Mouse (Mus musculus) liver, embryonic 12.5 days (tissue): ENCODE results near the gene Sept9. TPM values are rescaled to one million over a fixed set of nuclear protein-coding genes. Genes with fewer than 3 reads are reported as not detected.

ENCODE experiments used
- ATAC-seq: fragments of 200-750 bp; cut with Nextera tagmentation; 2 replicates; pipeline ENCODE4 v1.8.0; 2017; ENCODE audit warnings: moderate number of reproducible peaks, mild to moderate bottlenecking, moderate library complexity
- H3K27ac ChIP-seq: fragments of 300-500 bp; sonication (generic); 2 replicates; pipeline ENCODE4 v1.5.1; 2016; ENCODE audit warnings: mild to moderate bottlenecking
- H3K27me3 ChIP-seq: fragments of 300-500 bp; sonication (generic); replicated peaks from 2 replicates; pipeline ENCODE4 v1.6.1; 2016; ENCODE audit warnings: mild to moderate bottlenecking, moderate library complexity
- H3K36me3 ChIP-seq: fragments of 300-500 bp; sonication (generic); 2 replicates; pipeline ENCODE4 v1.6.1; 2016; ENCODE audit warnings: mild to moderate bottlenecking, moderate library complexity
- H3K4me1 ChIP-seq: fragments of 300-500 bp; sonication (generic); 2 replicates; pipeline ENCODE4 v1.6.1; 2016
- H3K4me2 ChIP-seq: fragments of 300-500 bp; sonication (generic); 2 replicates; pipeline ENCODE4 v1.6.1; 2016; ENCODE audit warnings: mild to moderate bottlenecking, moderate library complexity
- H3K4me3 ChIP-seq: fragments of 300-500 bp; sonication (generic); 2 replicates; pipeline ENCODE4 v1.5.1; 2016; ENCODE audit warnings: mild to moderate bottlenecking, moderate library complexity
- H3K9ac ChIP-seq: fragments of 300-500 bp; sonication (generic); 2 replicates; pipeline ENCODE4 v1.6.1; 2016; ENCODE audit warnings: mild to moderate bottlenecking, moderate library complexity
- H3K9me3 ChIP-seq: fragments of 300-500 bp; sonication (generic); replicated peaks from 2 replicates; pipeline ENCODE4 v1.6.1; 2016; ENCODE audit warnings: mild to moderate bottlenecking, moderate library complexity
- WGBS: fragments of 180-500 bp; shearing (Covaris S2); methylation state at CpG from one replicate; pipeline ENCODE4 v1.1.7; 2016; ENCODE audit not compliant: insufficient replicate concordance; 5-methylcytosine and 5-hydroxymethylcytosine counted together
- polyA plus RNA-seq: library from polyadenylated mRNA; unstranded; fragments of >200 nt; fragmentation: Nextera tagmentation; extraction: Ambion mirVana; gene quantifications from 2 replicates; pipeline ENCODE4 v1.2.1, GENCODE M21; 2016

The Sept9 gene
- polyA plus RNA-seq, 1 experiment from 2014 or later = 72.0 TPM

DNA sequence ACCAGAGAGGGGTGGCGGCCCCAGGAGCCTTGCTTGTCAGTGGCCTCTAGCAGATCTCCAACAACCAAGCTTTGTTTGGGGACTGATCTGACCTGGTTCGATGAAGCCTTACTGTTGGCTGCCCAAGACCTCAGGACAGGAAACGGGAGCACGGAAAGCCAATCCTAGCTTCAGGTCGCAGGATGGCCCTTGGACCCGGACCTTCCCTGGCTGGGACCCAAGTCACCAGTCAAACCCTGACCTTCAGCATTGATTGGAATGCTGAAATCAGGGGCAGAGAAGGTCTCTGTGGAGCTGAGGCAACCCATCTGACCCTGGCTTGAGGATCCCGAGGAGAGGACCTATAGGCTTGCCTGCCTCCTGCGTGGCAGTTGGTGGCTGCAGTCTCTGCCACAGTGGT, 5.1 kb downstream of the Sept9 start:
- Histone ChIP-seq H3K4me1 (peaks cover 30% of the 10 kb centered on the region), H3K9me3 (no peaks in the 10 kb centered on the region), H3K4me2 (peak overlapping the region; percentile 27; the same call in 1 of the 2 replicates), H3K9ac (no peak overlapping the region), H3K27ac (peak overlapping the region; percentile 69), H3K27me3 (peaks cover 52% of the 10 kb centered on the region), H3K4me3 (no peak overlapping the region), H3K36me3 (0 out of 2 replicates have a peak, but pooled peaks cover 5% of the 10 kb centered on the region)
- peak; percentile 68 for ATAC-seq
- 52% methylated on average over 8 of the region's 8 CpGs for WGBS

DNA sequence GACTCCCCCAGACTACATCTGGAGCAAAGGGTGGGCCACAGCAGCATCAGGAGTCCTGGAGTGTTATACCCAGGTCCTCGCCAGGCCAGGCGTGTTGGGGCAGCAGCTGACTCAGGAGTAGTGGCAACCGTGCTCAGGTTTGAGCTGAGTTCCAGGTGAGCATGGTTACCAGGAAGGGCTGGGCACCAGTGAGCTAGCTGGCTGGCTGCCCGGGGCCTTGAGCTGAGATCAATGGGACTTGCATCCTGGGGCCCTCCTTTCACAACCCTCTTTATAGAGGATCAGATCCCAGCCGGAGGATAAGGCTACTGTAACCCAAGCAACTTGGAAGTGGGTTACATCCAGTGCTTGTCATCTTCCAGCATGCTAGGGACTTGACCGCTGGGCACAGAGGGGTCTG, 5.6 kb downstream of the Sept9 start:
- H3K9ac ChIP-seq = no peak overlapping the region
- 0 out of 2 replicates have a peak overlapping the region, but pooled peaks have one; percentile 10 for H3K4me2 ChIP-seq
- 0 out of 2 replicates have a peak, but pooled peaks cover 5% of the 10 kb centered on the region for H3K36me3 ChIP-seq
- WGBS = 62% methylated on average over 6 of the region's 6 CpGs
- H3K4me3 ChIP-seq = no peak overlapping the region
- H3K9me3 ChIP-seq = no peaks in the 10 kb centered on the region
- peaks cover 26% of the 10 kb centered on the region for H3K4me1 ChIP-seq
- H3K27me3 ChIP-seq = peaks cover 47% of the 10 kb centered on the region
- ATAC-seq = no peak; the same call in 1 of the 2 replicates
- H3K27ac ChIP-seq = peak overlapping the region; percentile 69

DNA sequence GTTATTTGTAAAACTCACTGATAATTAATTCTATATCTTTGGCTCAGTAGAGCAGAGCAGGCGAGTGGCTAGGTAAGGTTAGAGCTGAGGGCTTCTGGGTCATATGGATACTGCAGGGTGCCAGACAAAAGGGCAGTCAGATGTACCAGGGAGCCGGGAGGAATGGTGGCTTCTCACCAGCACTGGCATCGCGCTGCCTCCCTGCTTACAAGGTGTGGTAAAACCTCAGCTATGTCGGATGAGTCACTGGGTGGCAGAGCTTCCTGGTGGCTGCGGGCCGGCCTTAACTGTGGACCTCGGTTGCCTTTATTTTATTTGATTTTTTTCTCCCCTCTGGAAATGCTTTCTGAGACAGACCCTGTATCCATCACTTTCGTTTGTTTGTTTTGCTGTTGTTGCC, 6.0 kb downstream of the Sept9 start:
- WGBS = 59% methylated on average over 9 of the region's 9 CpGs
- Histone ChIP-seq H3K36me3 (0 out of 2 replicates have a peak, but pooled peaks cover 5% of the 10 kb centered on the region), H3K27ac (peak overlapping the region; percentile 69; the same call in 1 of the 2 replicates), H3K4me1 (peaks cover 25% of the 10 kb centered on the region), H3K9ac (no peak overlapping the region), H3K27me3 (peaks cover 43% of the 10 kb centered on the region), H3K9me3 (no peaks in the 10 kb centered on the region), H3K4me2 (0 out of 2 replicates have a peak overlapping the region, but pooled peaks have one; percentile 10), H3K4me3 (no peak overlapping the region)
- ATAC-seq = no peak

DNA sequence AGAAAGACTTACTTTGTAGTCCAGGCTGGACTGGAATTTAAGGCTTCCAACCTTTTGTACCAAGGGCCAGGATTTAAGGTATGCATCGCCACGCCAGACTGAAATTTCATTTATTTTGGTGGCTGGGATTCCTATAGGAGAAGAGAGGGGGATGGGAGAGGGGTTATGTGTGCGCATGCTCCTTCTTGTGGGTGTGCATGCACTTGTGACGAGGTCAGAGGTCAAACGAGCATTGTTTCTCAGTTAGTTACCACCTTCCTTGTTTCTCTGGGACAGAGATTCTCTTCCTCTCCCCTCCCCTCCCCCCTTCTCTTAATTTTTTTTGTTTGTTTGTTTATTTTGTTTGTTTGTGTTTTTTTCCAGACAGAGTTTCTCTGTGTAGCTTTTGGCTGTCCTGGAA, 8.0 kb downstream of the Sept9 start:
- ATAC-seq = no peak
- 0 out of 2 replicates have a peak, but pooled peaks cover 5% of the 10 kb centered on the region for H3K36me3 ChIP-seq
- WGBS = 59% methylated on average over 5 of the region's 5 CpGs

DNA sequence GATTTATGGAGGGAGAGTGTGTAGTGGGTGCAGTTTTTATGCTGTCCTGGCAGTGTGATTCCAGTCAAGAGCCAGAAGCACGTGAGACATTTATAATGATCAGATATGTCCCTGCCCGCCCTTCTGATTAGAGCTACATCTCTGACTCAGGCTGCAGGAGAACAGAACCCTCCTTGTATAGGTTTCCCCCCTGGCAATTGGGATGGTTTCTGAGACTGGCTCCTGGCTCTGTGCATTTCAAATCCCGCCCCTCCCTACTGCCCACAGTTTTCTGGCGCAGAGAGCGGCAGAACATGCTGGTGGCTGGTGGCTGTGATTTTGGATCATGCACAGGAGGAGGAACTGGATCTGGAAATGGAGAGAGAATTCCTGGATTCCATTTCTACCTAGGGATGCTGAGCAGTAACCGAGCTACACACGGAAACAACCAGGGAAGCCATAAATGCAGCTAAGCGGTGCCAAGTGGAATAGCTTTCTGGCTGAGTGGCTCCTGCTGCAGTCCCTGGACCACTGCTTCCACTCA, 8.8 kb downstream of the Sept9 start:
- Histone ChIP-seq H3K27ac (no peak overlapping the region), H3K4me3 (no peak overlapping the region), H3K4me1 (peaks cover 17% of the 10 kb centered on the region), H3K9ac (no peak overlapping the region), H3K4me2 (no peak overlapping the region), H3K9me3 (no peaks in the 10 kb centered on the region), H3K27me3 (peaks cover 23% of the 10 kb centered on the region), H3K36me3 (0 out of 2 replicates have a peak, but pooled peaks cover 5% of the 10 kb centered on the region)
- ATAC-seq = no peak
- WGBS = 76% methylated on average over 8 of the region's 8 CpGs

More for the DNA sequence above, 8.0 kb downstream of the Sept9 start:
- peaks cover 31% of the 10 kb centered on the region for H3K27me3 ChIP-seq
- H3K4me2 ChIP-seq = no peak overlapping the region
- H3K9ac ChIP-seq = no peak overlapping the region
- peaks cover 20% of the 10 kb centered on the region for H3K4me1 ChIP-seq
- H3K27ac ChIP-seq = no peak overlapping the region
- H3K9me3 ChIP-seq = no peaks in the 10 kb centered on the region
- H3K4me3 ChIP-seq = no peak overlapping the region

DNA sequence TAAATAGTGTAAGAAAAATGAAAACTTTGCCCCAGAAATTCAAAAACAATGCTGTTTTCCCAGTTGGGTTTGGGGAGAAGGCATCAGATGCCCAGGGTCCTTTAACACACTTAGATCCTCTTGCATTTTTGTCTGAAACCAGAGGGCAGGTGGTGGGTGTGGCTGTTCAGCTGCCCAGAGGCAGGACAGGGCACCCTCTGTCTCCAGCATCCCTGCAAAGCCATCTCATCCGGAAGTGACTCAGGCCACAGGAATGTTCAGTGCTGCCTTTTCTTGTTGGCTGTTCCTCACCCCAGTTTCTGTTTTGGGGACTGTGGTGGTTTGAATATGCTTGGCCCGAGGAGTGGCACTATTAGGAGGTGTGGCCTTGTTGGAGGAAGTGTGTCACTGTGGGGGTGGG, 17.3 kb downstream of the Sept9 start:
- H3K4me1 ChIP-seq = peaks cover 5% of the 10 kb centered on the region; the same call in 1 of the 2 replicates
- no peak overlapping the region for H3K4me3 ChIP-seq
- WGBS = 49% methylated on average over 2 of the region's 2 CpGs
- ATAC-seq = no peak
- H3K9me3 ChIP-seq = no peaks in the 10 kb centered on the region
- H3K4me2 ChIP-seq = no peak overlapping the region
- no peaks in the 10 kb centered on the region for H3K36me3 ChIP-seq
- H3K9ac ChIP-seq = no peak overlapping the region
- no peak overlapping the region for H3K27ac ChIP-seq
- H3K27me3 ChIP-seq = no peaks in the 10 kb centered on the region

DNA sequence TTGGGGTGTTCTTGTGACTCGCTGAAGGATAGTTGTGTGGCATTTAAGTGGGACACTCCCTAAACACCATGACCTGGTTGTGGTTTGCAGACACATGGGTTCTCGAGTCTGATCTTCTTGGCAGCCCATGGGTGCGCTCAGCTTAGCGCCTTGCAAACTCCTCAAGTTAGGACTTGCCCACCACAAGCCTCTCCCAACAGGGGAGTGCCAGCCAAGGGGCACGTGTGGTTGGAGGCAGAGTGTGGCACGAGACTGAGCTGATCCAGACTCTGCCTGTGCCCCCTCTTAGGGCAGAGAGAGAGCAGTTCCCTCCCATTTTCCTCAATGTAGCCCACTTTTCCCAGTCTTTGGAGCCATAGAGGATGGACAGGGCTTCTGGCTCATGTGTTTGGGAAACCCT, 18.6 kb downstream of the Sept9 start:
- no peak overlapping the region for H3K4me2 ChIP-seq
- H3K4me1 ChIP-seq = peaks cover 5% of the 10 kb centered on the region; the same call in 1 of the 2 replicates
- no peaks in the 10 kb centered on the region for H3K27me3 ChIP-seq
- 66% methylated on average over 6 of the region's 6 CpGs for WGBS
- no peaks in the 10 kb centered on the region for H3K36me3 ChIP-seq
- no peak for ATAC-seq
- no peak overlapping the region for H3K9ac ChIP-seq
- no peaks in the 10 kb centered on the region for H3K9me3 ChIP-seq
- no peak overlapping the region for H3K27ac ChIP-seq
- no peak overlapping the region for H3K4me3 ChIP-seq

DNA sequence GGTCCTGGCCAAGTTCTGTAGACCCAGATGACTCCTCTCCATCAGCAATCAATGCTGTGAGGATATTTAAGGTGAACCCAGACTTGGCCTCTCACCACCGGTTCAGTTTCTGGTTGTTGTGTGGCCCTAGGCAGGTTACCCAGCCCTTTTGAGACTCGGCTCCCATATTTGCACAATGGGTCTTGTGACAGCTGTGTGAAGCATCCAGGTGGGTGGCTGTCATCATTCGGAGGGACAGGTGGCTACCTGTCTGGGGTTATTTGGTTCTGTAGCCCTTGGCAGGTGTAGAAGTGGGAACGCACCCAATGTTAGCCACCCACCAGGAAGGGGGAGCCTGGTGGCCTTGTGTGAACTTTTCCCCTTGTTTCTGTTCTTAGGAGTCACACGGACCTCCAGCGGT, 19.0 kb downstream of the Sept9 start:
- no peak overlapping the region for H3K4me3 ChIP-seq
- H3K27me3 ChIP-seq = no peaks in the 10 kb centered on the region
- no peak overlapping the region for H3K4me2 ChIP-seq
- peaks cover 5% of the 10 kb centered on the region; the same call in 1 of the 2 replicates for H3K4me1 ChIP-seq
- no peak overlapping the region for H3K9ac ChIP-seq
- no peaks in the 10 kb centered on the region for H3K36me3 ChIP-seq
- H3K9me3 ChIP-seq = no peaks in the 10 kb centered on the region
- no peak overlapping the region for H3K27ac ChIP-seq
- ATAC-seq = no peak
- 70% methylated on average over 6 of the region's 6 CpGs for WGBS

DNA sequence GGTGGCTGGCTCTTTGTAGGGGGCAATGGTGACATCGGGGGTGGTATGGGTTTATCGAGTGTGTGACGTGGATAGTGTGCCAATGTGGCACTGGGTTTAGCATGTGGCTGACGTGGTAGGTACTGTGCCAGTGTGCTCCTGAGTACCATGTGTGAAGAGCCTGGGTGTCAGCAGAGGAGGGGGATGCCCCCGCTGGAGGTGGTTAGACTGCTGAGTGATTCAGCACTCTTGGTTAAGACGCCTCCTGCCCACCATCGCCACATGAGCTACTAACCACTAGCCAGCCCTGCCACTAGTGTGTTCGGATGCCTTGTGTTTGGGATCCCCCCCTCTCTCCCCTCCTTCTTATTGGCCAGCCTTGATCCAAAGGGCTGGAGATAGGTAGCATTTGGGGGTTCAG, 21.3 kb downstream of the Sept9 start:
- no peak overlapping the region for H3K9ac ChIP-seq
- ATAC-seq = no peak
- H3K9me3 ChIP-seq = no peaks in the 10 kb centered on the region
- peaks cover 3% of the 10 kb centered on the region for H3K4me1 ChIP-seq
- no peaks in the 10 kb centered on the region for H3K36me3 ChIP-seq
- H3K4me2 ChIP-seq = no peak overlapping the region
- no peak overlapping the region for H3K4me3 ChIP-seq
- no peaks in the 10 kb centered on the region for H3K27me3 ChIP-seq
- WGBS = 67% methylated on average over 8 of the region's 8 CpGs
- H3K27ac ChIP-seq = no peak overlapping the region

DNA sequence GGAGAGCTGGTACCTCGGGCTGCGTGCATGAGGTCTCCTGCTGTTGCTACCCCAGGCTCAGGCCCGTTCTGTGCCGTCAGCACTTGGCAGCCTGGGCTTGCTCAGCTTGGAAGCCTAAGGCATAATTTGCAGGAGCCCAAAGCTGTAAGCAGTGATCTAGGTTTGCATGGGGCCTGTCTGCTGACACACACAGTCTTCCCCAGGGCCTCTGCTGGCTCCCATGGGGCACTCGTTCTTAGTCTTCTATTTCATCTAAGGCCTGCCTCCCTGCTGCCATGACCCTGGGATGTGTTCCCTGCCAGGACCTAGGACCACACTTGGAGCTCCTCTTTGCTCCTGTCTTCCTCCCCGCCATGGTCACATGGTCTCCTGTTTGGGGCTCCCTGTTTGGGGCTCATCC, 21.7 kb downstream of the Sept9 start:
- Histone ChIP-seq H3K9me3 (no peaks in the 10 kb centered on the region), H3K4me1 (peaks cover 7% of the 10 kb centered on the region), H3K36me3 (no peaks in the 10 kb centered on the region), H3K4me3 (no peak overlapping the region), H3K4me2 (no peak overlapping the region), H3K9ac (no peak overlapping the region), H3K27me3 (no peaks in the 10 kb centered on the region), H3K27ac (no peak overlapping the region)
- 69% methylated on average over 6 of the region's 6 CpGs for WGBS
- ATAC-seq = no peak

DNA sequence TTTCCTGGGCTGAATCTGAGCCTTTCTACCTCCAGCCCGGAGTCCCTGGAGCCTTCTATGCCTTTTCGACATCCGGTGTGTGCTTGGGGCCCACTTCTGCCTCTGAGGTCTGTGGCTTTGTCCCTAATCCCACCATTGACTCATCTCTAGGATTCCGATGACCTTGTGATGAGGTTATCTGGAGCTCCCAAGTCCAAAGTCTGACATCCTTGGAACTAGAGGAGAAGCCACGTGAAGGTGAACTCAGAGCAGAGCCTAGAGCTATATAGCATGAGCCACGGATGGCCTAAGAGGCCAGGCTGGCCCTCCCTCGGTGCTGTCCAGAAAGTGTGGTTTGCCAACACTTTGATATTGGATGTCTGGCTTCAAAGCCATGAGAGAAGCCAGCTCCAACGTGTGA, 23.4 kb downstream of the Sept9 start:
- Histone ChIP-seq H3K36me3 (no peaks in the 10 kb centered on the region), H3K27me3 (no peaks in the 10 kb centered on the region; the same call in 1 of the 2 replicates), H3K4me3 (no peak overlapping the region), H3K9me3 (no peaks in the 10 kb centered on the region), H3K4me1 (peaks cover 7% of the 10 kb centered on the region), H3K27ac (no peak overlapping the region), H3K4me2 (no peak overlapping the region), H3K9ac (no peak overlapping the region)
- 51% methylated on average over 8 of the region's 8 CpGs for WGBS
- ATAC-seq = no peak

DNA sequence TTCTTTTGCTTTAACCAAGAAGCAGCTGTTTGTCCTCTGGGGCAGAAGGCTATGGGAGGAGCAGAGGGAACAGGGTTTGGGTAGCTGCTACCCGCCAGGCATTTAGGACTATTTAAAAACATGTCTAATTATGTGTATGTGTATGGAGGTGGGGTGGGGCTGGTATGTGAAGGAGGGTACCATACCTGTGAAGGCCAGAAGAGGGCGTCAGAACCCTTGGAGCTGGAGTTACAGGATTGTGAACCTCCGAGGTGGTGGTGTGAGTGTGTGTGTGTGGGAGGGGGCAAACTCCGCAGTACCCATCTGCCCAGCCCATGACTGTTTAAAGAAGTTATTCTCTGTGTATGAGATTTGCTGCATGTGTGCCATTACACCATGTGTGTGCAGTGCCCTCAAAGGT, 25.3 kb downstream of the Sept9 start:
- no peak for ATAC-seq
- H3K27ac ChIP-seq = no peak overlapping the region

More for the DNA sequence above, 25.3 kb downstream of the Sept9 start:
- Histone ChIP-seq H3K4me1 (peaks cover 7% of the 10 kb centered on the region), H3K27me3 (no peaks in the 10 kb centered on the region; the same call in 1 of the 2 replicates), H3K9ac (no peak overlapping the region), H3K4me3 (no peak overlapping the region), H3K4me2 (no peak overlapping the region), H3K9me3 (no peaks in the 10 kb centered on the region), H3K36me3 (no peaks in the 10 kb centered on the region)
- 35% methylated on average over 4 of the region's 4 CpGs for WGBS
